Mouse (Mus musculus): ENCODE results near the gene Gtf2ird1. TPM values are rescaled to one million over a fixed set of nuclear protein-coding genes. Genes with fewer than 3 reads are reported as not detected.

The Gtf2ird1 gene
- 35.8 and 50.9 TPM in 2 replicates for polyA plus RNA-seq (2012; rRNA removed; ENCODE audit: low replicate concordance)

DNA sequence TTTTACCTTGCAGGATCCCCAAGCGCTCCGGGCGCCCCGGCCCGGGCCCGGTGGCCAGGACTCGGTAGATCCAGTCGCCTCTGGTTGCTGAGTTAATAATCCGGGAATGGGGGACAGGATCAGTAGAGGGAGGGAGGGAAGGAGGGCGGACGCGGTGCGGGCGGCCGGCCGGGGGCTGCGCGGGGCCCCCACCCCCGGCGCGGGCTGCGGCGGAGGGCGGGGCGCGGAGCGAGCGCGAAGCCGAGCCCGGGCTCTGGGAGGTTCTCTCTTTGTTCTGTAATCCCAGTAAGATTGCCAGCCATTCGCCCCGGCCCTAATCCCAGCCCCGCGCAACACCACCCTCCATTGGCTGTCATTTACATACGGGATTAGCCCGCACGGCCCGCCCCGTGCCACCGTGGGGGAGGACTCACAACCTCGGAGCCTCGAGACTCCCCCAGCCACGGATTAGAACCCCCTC is at the start of gene Gtf2ird1:
TSS of gene Gtf2ird1 (minus strand) at position 214 of the 460 bp plus-strand sequence.

DNA sequence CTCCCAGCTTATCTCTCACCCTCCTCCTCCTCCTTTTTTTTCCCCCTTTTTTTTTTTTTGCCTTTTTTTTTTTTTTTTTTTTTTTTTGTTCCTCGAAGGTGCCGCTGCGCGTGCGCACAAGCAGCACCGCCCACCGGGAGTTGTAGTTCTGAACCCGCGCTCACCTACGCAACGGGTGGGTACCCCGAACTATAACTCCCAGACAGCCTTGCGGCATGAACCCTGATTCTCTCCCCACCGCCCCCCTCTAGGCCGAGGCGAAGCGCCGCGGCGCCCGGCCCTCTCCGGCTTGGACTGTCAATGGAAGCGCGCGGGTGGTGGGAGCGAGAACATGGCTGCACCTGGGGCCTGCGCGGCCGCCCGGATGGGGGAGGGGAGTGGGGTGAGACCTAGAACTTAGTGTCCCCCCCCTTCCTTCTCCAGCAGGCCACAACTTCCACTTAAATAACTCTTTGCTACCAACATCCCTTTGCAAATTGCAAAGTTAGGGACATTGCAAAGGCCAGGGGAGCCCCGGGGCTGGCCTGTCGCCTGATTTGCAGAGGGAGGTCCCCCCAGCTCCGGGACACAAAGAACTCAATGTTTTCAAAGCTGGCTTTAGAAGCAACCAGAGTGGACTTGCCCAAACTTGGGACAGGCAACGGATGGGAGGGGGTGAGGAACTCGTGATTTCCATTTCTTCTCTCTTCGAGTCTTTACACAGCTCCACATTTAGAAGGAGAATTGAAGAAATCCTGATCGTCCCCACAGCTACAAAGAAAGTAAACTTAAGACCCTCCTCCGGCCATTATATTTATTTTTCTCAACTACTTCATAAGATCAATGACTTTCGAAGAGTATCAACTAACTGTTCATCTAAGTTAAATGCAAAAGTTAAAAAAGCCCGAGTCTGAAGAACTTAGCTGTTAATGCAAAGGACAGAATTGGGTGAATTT is 141.6 kb downstream of the Gtf2ird1 start, which contains the start of gene Gtf2i:
TSS of gene Gtf2i (minus strand) at position 73 of the 935 bp plus-strand sequence.

Other genes starting within 250 kb of the Gtf2ird1 start
- 12.7 and 25.2 TPM in 2 replicates for gene Ncf1, start 227.1 kb downstream of the Gtf2ird1 start, polyA plus RNA-seq (2012; rRNA removed; ENCODE audit: low replicate concordance)
- gene Gtf2i, start 142.0 kb downstream of the Gtf2ird1 start, polyA plus RNA-seq (2012; rRNA removed; ENCODE audit: low replicate concordance), result 70.2 and 101 TPM in 2 replicates
- gene Clip2, start 95.7 kb upstream of the Gtf2ird1 start, polyA plus RNA-seq (2012; rRNA removed; ENCODE audit: low replicate concordance), result 16.7 and 31.3 TPM in 2 replicates
- not detected in 2 replicates for gene Syna, start 103.5 kb upstream of the Gtf2ird1 start, polyA plus RNA-seq (2012; rRNA removed; ENCODE audit: low replicate concordance)
- 38.9 and 85.9 TPM in 2 replicates for gene Rfc2, start 124.7 kb upstream of the Gtf2ird1 start, polyA plus RNA-seq (2012; rRNA removed; ENCODE audit: low replicate concordance)
- gene Lat2, start 158.3 kb upstream of the Gtf2ird1 start, polyA plus RNA-seq (2012; rRNA removed; ENCODE audit: low replicate concordance), result 6.6 and 13.8 TPM in 2 replicates
- gene Eif4h, start 182.8 kb upstream of the Gtf2ird1 start, polyA plus RNA-seq (2012; rRNA removed; ENCODE audit: low replicate concordance), result 199 and 292 TPM in 2 replicates
- gene Limk1, start 231.9 kb upstream of the Gtf2ird1 start, polyA plus RNA-seq (2012; rRNA removed; ENCODE audit: low replicate concordance), result 16.5 and 29.6 TPM in 2 replicates

All from subcutaneous adipose tissue, adult 2 months (tissue).